Mouse (Mus musculus): ENCODE measurements around the gene Olfr818.

GRCm38 (mm10) chr10:129915497-129915896 is 33.4 kb downstream of the Olfr818 start, which contains the start of gene Olfr816:
- TF ChIP-seq CTCF (IDR thresholded peaks at IDR 0.05) = no peak
- no peak for TF ChIP-seq EP300 (IDR thresholded peaks at IDR 0.05)
